Mouse (Mus musculus) liver, embryonic 15.5 days (tissue): Measurements from ENCODE around the gene Uvrag. TPM values are rescaled to one million over a fixed set of nuclear protein-coding genes. Genes with fewer than 3 reads are reported as not detected.

Experiments
- ATAC-seq: fragments of 200-750 bp; cut with Nextera tagmentation; 2 replicates; pipeline ENCODE4 v1.8.0; 2017; ENCODE audit warnings: moderate number of reproducible peaks, mild to moderate bottlenecking, moderate library complexity; ENCODE audit not compliant: insufficient read depth
- H3K27ac ChIP-seq: fragments of 300-500 bp; sonication (generic); replicated peaks from 2 replicates; pipeline ENCODE4 v1.5.1; 2015; ENCODE audit warnings: mild to moderate bottlenecking, inconsistent platforms
- H3K27me3 ChIP-seq: fragments of 300-500 bp; sonication (generic); 2 replicates; pipeline ENCODE4 v1.6.1; 2015; ENCODE audit warnings: mild to moderate bottlenecking, inconsistent platforms
- H3K36me3 ChIP-seq: fragments of 300-500 bp; sonication (generic); replicated peaks from 2 replicates; pipeline ENCODE4 v1.6.1; 2015; ENCODE audit warnings: moderate library complexity, mild to moderate bottlenecking, inconsistent platforms
- H3K4me1 ChIP-seq: fragments of 300-500 bp; sonication (generic); replicated peaks from 2 replicates; pipeline ENCODE4 v1.6.1; 2015; ENCODE audit warnings: inconsistent platforms
- H3K4me2 ChIP-seq: fragments of 300-500 bp; sonication (generic); 2 replicates; pipeline ENCODE4 v1.6.1; 2015; ENCODE audit warnings: moderate library complexity, mild to moderate bottlenecking, inconsistent platforms
- H3K4me3 ChIP-seq: fragments of 300-500 bp; sonication (generic); replicated peaks from 2 replicates; pipeline ENCODE4 v1.5.1; 2015; ENCODE audit warnings: mild to moderate bottlenecking, inconsistent platforms
- H3K9ac ChIP-seq: fragments of 300-500 bp; sonication (generic); 2 replicates; pipeline ENCODE4 v1.6.1; 2015; ENCODE audit warnings: moderate library complexity, mild to moderate bottlenecking, inconsistent platforms
- H3K9me3 ChIP-seq: fragments of 300-500 bp; sonication (generic); replicated peaks from 2 replicates; pipeline ENCODE4 v1.6.1; 2016; ENCODE audit warnings: inconsistent platforms
- WGBS: fragments of 180-500 bp; shearing (Covaris S2); methylation state at CpG from one replicate; pipeline ENCODE4 v1.1.7; 2015; ENCODE audit warnings: mixed read lengths; ENCODE audit not compliant: insufficient replicate concordance; 5-methylcytosine and 5-hydroxymethylcytosine counted together
- polyA plus RNA-seq: library from polyadenylated mRNA; unstranded; fragments of >200 nt; fragmentation: Nextera tagmentation; extraction: Ambion mirVana; gene quantifications from 2 replicates; pipeline ENCODE4 v1.2.1, GENCODE M21; 2015

Uvrag gene
- polyA plus RNA-seq, 1 experiment from 2014 or later: 8.3 TPM

GRCm38 (mm10) chr7:99097781-99098180, 43.2 kb downstream of the Uvrag start:
- Histone ChIP-seq H3K27ac (no peak overlapping the region), H3K4me2 (no peak overlapping the region), H3K9me3 (no peaks in the 10 kb centered on the region), H3K4me3 (no peak overlapping the region), H3K36me3 (peaks cover 19% of the 10 kb centered on the region), H3K4me1 (peaks cover 23% of the 10 kb centered on the region), H3K9ac (no peak overlapping the region), H3K27me3 (no peaks in the 10 kb centered on the region)
- no peak for ATAC-seq
- 72% methylated on average over 7 of the region's 7 CpGs for WGBS

GRCm38 (mm10) chr7:99097128-99097527, 43.8 kb downstream of the Uvrag start:
- Histone ChIP-seq H3K36me3 (peaks cover 19% of the 10 kb centered on the region), H3K9ac (no peak overlapping the region), H3K4me2 (no peak overlapping the region), H3K27ac (no peak overlapping the region), H3K4me3 (no peak overlapping the region), H3K9me3 (no peaks in the 10 kb centered on the region), H3K4me1 (peaks cover 21% of the 10 kb centered on the region), H3K27me3 (no peaks in the 10 kb centered on the region)
- ATAC-seq: no peak
- WGBS: 84% methylated on average over 2 of the region's 2 CpGs

GRCm38 (mm10) chr7:99095191-99095590, 45.8 kb downstream of the Uvrag start:
- Histone ChIP-seq H3K4me3 (no peak overlapping the region), H3K9ac (no peak overlapping the region), H3K27ac (no peak overlapping the region), H3K27me3 (no peaks in the 10 kb centered on the region), H3K36me3 (peaks cover 19% of the 10 kb centered on the region), H3K4me2 (no peak overlapping the region), H3K4me1 (peaks cover 11% of the 10 kb centered on the region), H3K9me3 (no peaks in the 10 kb centered on the region)
- ATAC-seq: no peak
- 52% methylated on average over 4 of the region's 4 CpGs for WGBS

- WGBS: 73% methylated on average over 3 of the region's 3 CpGs
- H3K9me3 ChIP-seq: no peaks in the 10 kb centered on the region
- ATAC-seq: no peak
- no peak overlapping the region for H3K4me2 ChIP-seq
- peaks cover 19% of the 10 kb centered on the region for H3K36me3 ChIP-seq
- peaks cover 7% of the 10 kb centered on the region for H3K4me1 ChIP-seq
- H3K4me3 ChIP-seq: no peak overlapping the region
- H3K27me3 ChIP-seq: no peaks in the 10 kb centered on the region
- H3K27ac ChIP-seq: no peak overlapping the region
- no peak overlapping the region for H3K9ac ChIP-seq
Measured at GRCm38 (mm10) chr7:99094336-99094735, 46.6 kb downstream of the Uvrag start.

- Histone ChIP-seq H3K4me2 (no peak overlapping the region), H3K27ac (no peak overlapping the region), H3K4me3 (no peak overlapping the region), H3K9me3 (no peaks in the 10 kb centered on the region), H3K27me3 (no peaks in the 10 kb centered on the region), H3K9ac (no peak overlapping the region), H3K4me1 (peaks cover 7% of the 10 kb centered on the region; the same call in 1 of the 2 replicates), H3K36me3 (peaks cover 20% of the 10 kb centered on the region)
- 78% methylated on average over 17 of the region's 17 CpGs for WGBS
- no peak for ATAC-seq
Measured at GRCm38 (mm10) chr7:99091915-99092645, 48.9 kb downstream of the Uvrag start.

GRCm38 (mm10) chr7:99089716-99090115, 51.2 kb downstream of the Uvrag start:
- no peak for ATAC-seq
- Histone ChIP-seq H3K9ac (no peak overlapping the region), H3K4me2 (no peak overlapping the region), H3K27me3 (no peaks in the 10 kb centered on the region), H3K9me3 (no peaks in the 10 kb centered on the region), H3K27ac (no peak overlapping the region), H3K4me1 (peaks cover 11% of the 10 kb centered on the region; the same call in 1 of the 2 replicates), H3K36me3 (peaks cover 19% of the 10 kb centered on the region), H3K4me3 (no peak overlapping the region)
- 80% methylated on average over 4 of the region's 4 CpGs for WGBS

- Histone ChIP-seq H3K4me2 (no peak overlapping the region), H3K36me3 (peaks cover 14% of the 10 kb centered on the region), H3K4me3 (no peak overlapping the region), H3K9me3 (no peaks in the 10 kb centered on the region), H3K4me1 (peaks cover 11% of the 10 kb centered on the region; the same call in 1 of the 2 replicates), H3K9ac (no peak overlapping the region), H3K27me3 (no peaks in the 10 kb centered on the region), H3K27ac (no peak overlapping the region)
- 74% methylated on average over 10 of the region's 10 CpGs for WGBS
- ATAC-seq: no peak
Measured at GRCm38 (mm10) chr7:99088576-99089346, 52.2 kb downstream of the Uvrag start.

GRCm38 (mm10) chr7:99087581-99087980, 53.4 kb downstream of the Uvrag start:
- no peak overlapping the region for H3K9ac ChIP-seq
- H3K4me2 ChIP-seq: no peak overlapping the region
- ATAC-seq: no peak
- no peak overlapping the region for H3K27ac ChIP-seq
- no peaks in the 10 kb centered on the region for H3K9me3 ChIP-seq
- 83% methylated on average over 7 of the region's 7 CpGs for WGBS
- H3K4me1 ChIP-seq: peaks cover 11% of the 10 kb centered on the region; the same call in 1 of the 2 replicates
- H3K4me3 ChIP-seq: no peak overlapping the region
- H3K36me3 ChIP-seq: peaks cover 19% of the 10 kb centered on the region
- H3K27me3 ChIP-seq: no peaks in the 10 kb centered on the region

- no peaks in the 10 kb centered on the region for H3K27me3 ChIP-seq
- no peaks in the 10 kb centered on the region for H3K9me3 ChIP-seq
- no peak overlapping the region for H3K9ac ChIP-seq
- no peak overlapping the region for H3K27ac ChIP-seq
- H3K36me3 ChIP-seq: peaks cover 19% of the 10 kb centered on the region
- H3K4me2 ChIP-seq: no peak overlapping the region
- H3K4me1 ChIP-seq: peaks cover 5% of the 10 kb centered on the region; the same call in 1 of the 2 replicates
- no peak overlapping the region for H3K4me3 ChIP-seq
- no peak for ATAC-seq
- 63% methylated on average over 9 of the region's 9 CpGs for WGBS
Measured at GRCm38 (mm10) chr7:99086646-99087443, 54.1 kb downstream of the Uvrag start.

GRCm38 (mm10) chr7:99085249-99085648, 55.7 kb downstream of the Uvrag start:
- Histone ChIP-seq H3K36me3 (peaks cover 19% of the 10 kb centered on the region), H3K9ac (no peak overlapping the region), H3K27ac (no peak overlapping the region), H3K4me2 (no peak overlapping the region), H3K27me3 (no peaks in the 10 kb centered on the region), H3K9me3 (no peaks in the 10 kb centered on the region), H3K4me3 (no peak overlapping the region), H3K4me1 (peaks cover 5% of the 10 kb centered on the region; the same call in 1 of the 2 replicates)
- 71% methylated on average over 3 of the region's 3 CpGs for WGBS
- ATAC-seq: no peak

- no peak overlapping the region for H3K27ac ChIP-seq
- no peak overlapping the region for H3K4me2 ChIP-seq
- H3K9me3 ChIP-seq: no peaks in the 10 kb centered on the region
- H3K4me3 ChIP-seq: no peak overlapping the region
- peaks cover 4% of the 10 kb centered on the region; the same call in 1 of the 2 replicates for H3K4me1 ChIP-seq
- H3K36me3 ChIP-seq: peaks cover 5% of the 10 kb centered on the region; the same call in 1 of the 2 replicates
- no peak overlapping the region for H3K9ac ChIP-seq
- 35% methylated on average over 4 of the region's 4 CpGs for WGBS
- no peaks in the 10 kb centered on the region for H3K27me3 ChIP-seq
- ATAC-seq: no peak
Measured at GRCm38 (mm10) chr7:99079522-99079921, 61.4 kb downstream of the Uvrag start.
